8 mouse cellular contexts compared by ENCODE assay signal in the genomic region with DNA sequence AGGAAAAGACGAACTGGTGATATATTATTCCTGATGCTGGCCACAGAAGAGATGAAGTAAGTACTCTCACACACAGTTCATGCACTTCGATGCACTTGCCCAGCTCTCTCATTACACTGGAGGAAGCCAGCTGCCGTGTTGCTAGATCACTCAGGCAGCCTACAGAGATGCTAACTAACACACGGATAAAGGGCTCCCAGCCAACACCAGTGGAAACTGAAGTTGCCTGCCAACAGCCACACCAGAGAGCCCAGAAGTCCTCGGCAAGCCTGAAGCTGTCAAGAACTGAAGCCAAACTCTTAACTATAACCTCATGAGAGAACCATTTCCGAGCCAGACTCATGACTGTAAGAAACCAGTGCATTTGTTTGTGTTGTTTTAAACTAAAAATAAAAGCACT. TPM values are rescaled to one million over a fixed set of nuclear protein-coding genes. Genes with fewer than 3 reads are reported as not detected.
A peak's percentile ranks its signal among the peaks of the same experiment; 100 is the strongest.
DNase-seq lines count a peak whose midpoint lies in the region; ATAC-seq and TF ChIP-seq lines count a peak whose summit lies in the region.

No protein-coding gene starts in this region.

- H3K9me3 ChIP-seq in midbrain, embryonic 16.5 days (replicated peaks; ENCODE audit: control insufficient read depth, low read length, poor library complexity, severe bottlenecking), result no peaks in the 10 kb centered on the region
- H3K9me3 ChIP-seq in midbrain, embryonic 11.5 days (ENCODE audit: control insufficient read depth, low read length), result no peaks in the 10 kb centered on the region
- no peaks in the 10 kb centered on the region for H3K9me3 ChIP-seq in heart, embryonic 16.5 days (replicated peaks; ENCODE audit: control insufficient read depth, low read length)

- WGBS in midbrain, embryonic 16.5 days, result 59% methylated on average over 6 of the region's 6 CpGs
- WGBS in midbrain, embryonic 11.5 days, result 77% methylated on average over 6 of the region's 6 CpGs
- WGBS in heart, embryonic 16.5 days, result 33% methylated on average over 6 of the region's 6 CpGs

- H3K4me1 ChIP-seq in midbrain, embryonic 16.5 days (ENCODE audit: control insufficient read depth, insufficient read depth, low read length), result no peaks in the 10 kb centered on the region
- no peaks in the 10 kb centered on the region for H3K4me1 ChIP-seq in midbrain, embryonic 11.5 days (ENCODE audit: control insufficient read depth, insufficient read depth, low read length)
- H3K4me1 ChIP-seq in heart, embryonic 16.5 days (ENCODE audit: control insufficient read depth, insufficient read depth, low read length), result peaks cover 14% of the 10 kb centered on the region

- no peak overlapping the region for H3K27ac ChIP-seq in midbrain, embryonic 16.5 days (ENCODE audit: low read length)
- no peak overlapping the region for H3K27ac ChIP-seq in midbrain, embryonic 11.5 days (ENCODE audit: low read depth, low read length)
- H3K27ac ChIP-seq in heart, embryonic 16.5 days (ENCODE audit: low read length), result peak overlapping the region; percentile 39; the same call in 1 of the 2 replicates
- H3K27ac ChIP-seq in left cerebral cortex, adult 2 months, result no peak overlapping the region

- no peak overlapping the region for H3K9ac ChIP-seq in midbrain, embryonic 16.5 days (ENCODE audit: low read depth, low read length)
- H3K9ac ChIP-seq in midbrain, embryonic 11.5 days (ENCODE audit: low read length), result no peak overlapping the region
- no peak overlapping the region for H3K9ac ChIP-seq in heart, embryonic 16.5 days (ENCODE audit: low read length)

- H3K4me2 ChIP-seq in midbrain, embryonic 16.5 days (ENCODE audit: low read length), result no peak overlapping the region
- H3K4me2 ChIP-seq in midbrain, embryonic 11.5 days, result no peak overlapping the region
- no peak overlapping the region for H3K4me2 ChIP-seq in heart, embryonic 16.5 days (ENCODE audit: low read depth, low read length)

- no peaks in the 10 kb centered on the region for H3K36me3 ChIP-seq in midbrain, embryonic 16.5 days (ENCODE audit: control insufficient read depth, insufficient read depth, low read length)
- no peaks in the 10 kb centered on the region for H3K36me3 ChIP-seq in midbrain, embryonic 11.5 days (ENCODE audit: control insufficient read depth, insufficient read depth, low read length)
- no peaks in the 10 kb centered on the region for H3K36me3 ChIP-seq in heart, embryonic 16.5 days (ENCODE audit: control insufficient read depth, insufficient read depth)

- no peaks in the 10 kb centered on the region for H3K27me3 ChIP-seq in midbrain, embryonic 16.5 days (ENCODE audit: control insufficient read depth, insufficient read depth, low read depth, low read length)
- no peaks in the 10 kb centered on the region for H3K27me3 ChIP-seq in midbrain, embryonic 11.5 days (ENCODE audit: control insufficient read depth, insufficient read depth, low read length)
- no peaks in the 10 kb centered on the region for H3K27me3 ChIP-seq in heart, embryonic 16.5 days (ENCODE audit: control insufficient read depth, insufficient read depth, low read length)

- DNase-seq in midbrain, embryonic 11.5 days (ENCODE audit: low spot score, missing footprints), result no peak
- DNase-seq in cerebellum, postnatal 4 days (ENCODE audit: low spot score in 2 of 2), result peak; percentile 41 to 83
- peak; percentile 57 to 60 for DNase-seq in left cerebral cortex, adult 2 months (ENCODE audit: extremely low spot score in 1 of 2, low spot score in 2 of 2)
- peak; percentile 84 for DNase-seq in right cerebral cortex, adult 18-20 months
- DNase-seq in liver, result no peak

- no peak for TF ChIP-seq CTCF in left cerebral cortex, adult 2 months (IDR thresholded peaks at IDR 0.05)

- peak; percentile 66; the same call in 1 of the 2 replicates for ATAC-seq in midbrain, embryonic 16.5 days
- no peak for ATAC-seq in midbrain, embryonic 11.5 days (ENCODE audit: low FRiP score)
- ATAC-seq in heart, embryonic 16.5 days (replicated peaks; ENCODE audit: extremely low read depth, insufficient read depth, low FRiP score), result peak; percentile 83
- no peak for ATAC-seq in CD4-positive, CD25-positive, alpha-beta regulatory T cell, adult 4 months

- no peak overlapping the region for H3K4me3 ChIP-seq in midbrain, embryonic 16.5 days (ENCODE audit: low read depth, low read length)
- no peak overlapping the region for H3K4me3 ChIP-seq in midbrain, embryonic 11.5 days (ENCODE audit: low read depth, low read length)
- no peak overlapping the region for H3K4me3 ChIP-seq in heart, embryonic 16.5 days (ENCODE audit: low read length)
- H3K4me3 ChIP-seq in left cerebral cortex, adult 2 months, result no peak overlapping the region

- intact Hi-C loops in left cerebral cortex, adult 2 months (cut with DNase I), result no loop called here

RNA-seq across cellular contexts. Expression of a gene that starts 26.7 kb away (rescaled TPM):
- polyA plus RNA-seq in midbrain, embryonic 16.5 days (2015; fragmentation: Nextera tagmentation; extraction: Ambion mirVana), result 5.9 and 7.1 TPM in 2 replicates
- 1.9 and 2.1 TPM in 2 replicates for polyA plus RNA-seq in midbrain, embryonic 11.5 days (2014; fragmentation: Nextera tagmentation; extraction: Ambion mirVana)
- 1.5 and 2.2 TPM in 2 replicates for polyA plus RNA-seq in heart, embryonic 16.5 days (2015; fragmentation: Nextera tagmentation; extraction: Ambion mirVana)
- total RNA-seq in left cerebral cortex, adult 2 months (2021), result 10 to 100 TPM; 65.1 to 66.7 TPM
- 100 to 1,000 TPM in 1 of 2 experiments, 10 to 100 TPM in 1; 90.9 to 104 TPM for polyA plus RNA-seq in CD4-positive, CD25-positive, alpha-beta regulatory T cell, adult 4 months (2017; shearing (Covaris generic))

Comparison
In these comparisons a context has a peak if more than half of its experiments do, and no peak if none do; other contexts are left out.
1. ATAC-seq: peak in midbrain, embryonic 16.5 days (single experiment) and heart, embryonic 16.5 days (single experiment); none in midbrain, embryonic 11.5 days (single experiment) and CD4-positive, CD25-positive, alpha-beta regulatory T cell, adult 4 months (single experiment).
2. DNase-seq: peak in cerebellum, postnatal 4 days (2 of 2), left cerebral cortex, adult 2 months (2 of 2) and right cerebral cortex, adult 18-20 months (single experiment); none in midbrain, embryonic 11.5 days (single experiment) and liver (single experiment).
3. RNA of a gene that starts 26.7 kb away (polyA plus RNA-seq): 90.9 to 104 TPM in CD4-positive, CD25-positive, alpha-beta regulatory T cell, adult 4 months; 5.9 to 7.1 TPM in midbrain, embryonic 16.5 days, 1.5 to 2.2 TPM in heart, embryonic 16.5 days and 1.9 to 2.1 TPM in midbrain, embryonic 11.5 days; every median in the first group is over 10 times any median in the second.